Mouse (Mus musculus) B cell, adult 2 months (primary cell): ENCODE results near the gene Mb.

Experiments used
- DNase-seq, 2 experiments: peaks; one replicate each; pipeline ENCODE4 v3.0.0; 2022

Gene Mb

GRCm38 (mm10) chr15:77050570-77050969 is at the start of gene Mb:
TSS of gene Mb (minus strand) at chr15:77050670.
- no peak for DNase-seq

- DNase-seq = no peak
These were observed 49.3 kb upstream of the Mb start for GRCm38 (mm10) chr15:77099756-77100155.

- DNase-seq = no peak
These were observed 46.9 kb upstream of the Mb start for GRCm38 (mm10) chr15:77097358-77097757.

GRCm38 (mm10) chr15:77095216-77095615 is 44.7 kb upstream of the Mb start:
- no peak for DNase-seq

GRCm38 (mm10) chr15:77094431-77094830 is 44.0 kb upstream of the Mb start:
- DNase-seq = no peak

- DNase-seq = no peak
These were observed 40.9 kb upstream of the Mb start for GRCm38 (mm10) chr15:77091394-77091793.

- no peak for DNase-seq
These were observed 40.1 kb upstream of the Mb start for GRCm38 (mm10) chr15:77090531-77090930.

- no peak for DNase-seq
These were observed 38.8 kb upstream of the Mb start for GRCm38 (mm10) chr15:77089249-77089648.

- DNase-seq = no peak
These were observed 36.0 kb upstream of the Mb start for GRCm38 (mm10) chr15:77086488-77086887.

- no peak for DNase-seq
These were observed 35.3 kb upstream of the Mb start for GRCm38 (mm10) chr15:77085818-77086217.

GRCm38 (mm10) chr15:77081454-77081853 is 31.0 kb upstream of the Mb start:
- DNase-seq = no peak

GRCm38 (mm10) chr15:77080684-77081254 is 30.3 kb upstream of the Mb start:
- DNase-seq = no peak

- DNase-seq = no peak
These were observed 29.5 kb upstream of the Mb start for GRCm38 (mm10) chr15:77079890-77080361.

GRCm38 (mm10) chr15:77079256-77079822 is 28.9 kb upstream of the Mb start:
- no peak for DNase-seq

GRCm38 (mm10) chr15:77078786-77079185 is 28.3 kb upstream of the Mb start:
- DNase-seq = no peak

GRCm38 (mm10) chr15:77077906-77078305 is 27.4 kb upstream of the Mb start:
- no peak for DNase-seq

GRCm38 (mm10) chr15:77076523-77076922 is 26.1 kb upstream of the Mb start:
- DNase-seq = no peak

- DNase-seq = no peak
These were observed 22.2 kb upstream of the Mb start for GRCm38 (mm10) chr15:77072556-77073163.

GRCm38 (mm10) chr15:77071501-77071900 is 21.0 kb upstream of the Mb start:
- peak in 1 of 2 experiments; percentile 1 for DNase-seq

- no peak for DNase-seq
These were observed 20.3 kb upstream of the Mb start for GRCm38 (mm10) chr15:77070745-77071268.

GRCm38 (mm10) chr15:77069019-77069418 is 18.5 kb upstream of the Mb start:
- DNase-seq = no peak

- no peak for DNase-seq
These were observed 18.0 kb upstream of the Mb start for GRCm38 (mm10) chr15:77068439-77068861.

- no peak for DNase-seq
These were observed 15.8 kb upstream of the Mb start for GRCm38 (mm10) chr15:77066233-77066632.

- no peak for DNase-seq
These were observed 14.9 kb upstream of the Mb start for GRCm38 (mm10) chr15:77065259-77065852.
